20 mouse cellular contexts compared by ENCODE assay signal in the genomic region with DNA sequence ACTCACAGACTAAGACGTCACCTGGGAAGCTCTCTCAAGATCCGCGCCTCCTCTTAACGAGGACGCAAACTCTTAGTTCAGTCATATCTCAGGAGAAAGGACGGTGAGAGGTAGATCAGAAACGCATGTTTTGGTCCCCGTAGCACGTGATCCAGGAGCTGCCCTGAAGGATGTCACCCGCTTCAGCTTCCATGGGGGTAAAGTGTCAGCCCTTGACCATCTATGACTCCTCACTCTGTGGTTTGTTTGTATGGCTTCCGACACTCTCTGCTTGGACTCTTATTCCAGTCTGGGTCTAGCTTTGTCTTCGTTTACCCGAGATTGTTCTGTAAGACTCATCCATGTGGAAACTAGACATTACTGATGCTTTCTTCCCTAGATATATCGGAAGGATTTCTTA. TPM values are rescaled to one million over a fixed set of nuclear protein-coding genes. Genes with fewer than 3 reads are reported as not detected.
DNase-seq lines count a peak whose midpoint lies in the region.
"Had no signal": no experiment of that assay in that cellular context is flagged by ENCODE, and none has a peak within 500 bp of the region (broad histone marks: within the 10 kb centered on the region; RNA-seq: fewer than 3 reads in every experiment).

No protein-coding gene starts in this region.

- H3K4me1 ChIP-seq in heart, embryonic 10.5 days = peaks cover 3% of the 10 kb centered on the region; the same call in 1 of the 2 replicates
- peaks cover 6% of the 10 kb centered on the region; the same call in 1 of the 2 replicates for H3K4me1 ChIP-seq in embryonic facial prominence, embryonic 10.5 days
- H3K4me1 ChIP-seq in limb, embryonic 10.5 days = peaks cover 17% of the 10 kb centered on the region

- H3K9me3 ChIP-seq in heart, embryonic 10.5 days = no peaks in the 10 kb centered on the region
- H3K9me3 ChIP-seq in embryonic facial prominence, embryonic 10.5 days = no peaks in the 10 kb centered on the region
- no peaks in the 10 kb centered on the region for H3K9me3 ChIP-seq in limb, embryonic 10.5 days (replicated peaks)

- H3K27me3 ChIP-seq in heart, embryonic 10.5 days (ENCODE audit: insufficient read depth, poor library complexity, severe bottlenecking) = no peaks in the 10 kb centered on the region
- H3K27me3 ChIP-seq in embryonic facial prominence, embryonic 10.5 days (replicated peaks; ENCODE audit: low read depth, poor library complexity, severe bottlenecking) = no peaks in the 10 kb centered on the region
- no peaks in the 10 kb centered on the region for H3K27me3 ChIP-seq in limb, embryonic 10.5 days (ENCODE audit: low read depth, poor library complexity, severe bottlenecking)
- H3K27me3 ChIP-seq: CH12.LX, Patski had no signal

- H3K4me3 ChIP-seq in heart, embryonic 10.5 days = no peak overlapping the region
- H3K4me3 ChIP-seq in embryonic facial prominence, embryonic 10.5 days = no peak overlapping the region
- no peak overlapping the region for H3K4me3 ChIP-seq in limb, embryonic 10.5 days

- 92% methylated on average over 14 of the region's 14 CpGs for WGBS in heart, embryonic 10.5 days
- WGBS in embryonic facial prominence, embryonic 10.5 days = 96% methylated on average over 14 of the region's 14 CpGs
- WGBS in limb, embryonic 10.5 days = 97% methylated on average over 14 of the region's 14 CpGs

- no peak overlapping the region for H3K27ac ChIP-seq in heart, embryonic 10.5 days
- no peak overlapping the region for H3K27ac ChIP-seq in embryonic facial prominence, embryonic 10.5 days (replicated peaks)
- no peak overlapping the region for H3K27ac ChIP-seq in limb, embryonic 10.5 days

- peak; percentile 84 for DNase-seq in heart, adult 11 months
- no peak for DNase-seq in heart, adult 8-10 months (ENCODE audit: low spot score)
- peak; percentile 64 for DNase-seq in heart, embryonic 10.5 days (ENCODE audit: low spot score)
- no peak for DNase-seq in heart, postnatal 10 days
- peak; percentile 3 for DNase-seq in embryonic facial prominence, embryonic 10.5 days (ENCODE audit: low spot score)
- peak; percentile 9 for DNase-seq in limb, embryonic 10.5 days (ENCODE audit: low spot score)
- DNase-seq in urinary bladder, postnatal 10 days (ENCODE audit: low spot score) = no peak
- DNase-seq in MN1 (ENCODE audit: low spot score) = no peak
- DNase-seq: adrenal gland, adult 2 months; adrenal gland, adult 8-10 months; adrenal gland, postnatal 10 days; adrenal gland, postnatal 14 days; adrenal gland, postnatal 25 days; adrenal gland, postnatal 36 days; cerebellum, adult 11 months; cerebellum, adult 11-12 months; cerebellum, adult 18-20 months had no signal

- no peaks in the 10 kb centered on the region; the same call in 1 of the 2 replicates for H3K36me3 ChIP-seq in heart, embryonic 10.5 days
- no peaks in the 10 kb centered on the region for H3K36me3 ChIP-seq in embryonic facial prominence, embryonic 10.5 days (replicated peaks)
- H3K36me3 ChIP-seq in limb, embryonic 10.5 days = no peaks in the 10 kb centered on the region
- H3K36me3 ChIP-seq: G1E had no signal

- intact Hi-C loops in heart, postnatal 10 days (cut with DNase I) = loop anchor here (10.0 kb wide), 1 partner anchor 318 kb away; no protein-coding TSS in a partner anchor

RNA-seq across cellular contexts. Expression of a gene that starts 54.6 kb away (rescaled TPM):
- total RNA-seq in heart, adult 8-10 months (2022) = 10 to 100 TPM; 49.4 to 59.3 (median 54.4) TPM
- 45.0 and 57.7 TPM in 2 replicates for polyA plus RNA-seq in heart, embryonic 10.5 days (2016; fragmentation: Nextera tagmentation; extraction: Ambion mirVana)
- total RNA-seq in heart, postnatal 10 days (2021) = 10 to 100 TPM; 52.4 to 54.1 TPM
- polyA plus RNA-seq in embryonic facial prominence, embryonic 10.5 days (2016; fragmentation: Nextera tagmentation; extraction: Ambion mirVana) = 37.1 and 39.7 TPM in 2 replicates
- polyA plus RNA-seq in limb, embryonic 10.5 days (2016; fragmentation: Nextera tagmentation; extraction: Ambion mirVana) = 36.4 and 46.3 TPM in 2 replicates

Comparison
In these comparisons a context has a peak if more than half of its experiments do, and no peak if none do; other contexts are left out.
1. DNase-seq: peak in heart, adult 11 months (single experiment), heart, embryonic 10.5 days (single experiment), embryonic facial prominence, embryonic 10.5 days (single experiment) and limb, embryonic 10.5 days (single experiment); none in heart, adult 8-10 months (single experiment), heart, postnatal 10 days (0 of 2), urinary bladder, postnatal 10 days (single experiment) and MN1 (single experiment).